Mouse (Mus musculus): ENCODE measurements around the gene Tstd2.

Tstd2 gene

GRCm38 (mm10) chr4:46138287-46139222, at the start of gene Tstd2, which contains the start of gene Ncbp1:
Tstd2 (minus strand) TSS chr4:46138694.
Ncbp1 (plus strand) TSS chr4:46138613.
- DNase-seq (ENCODE audit: low read depth, low spot score) = peak; percentile 93
- H3K36me3 ChIP-seq (ENCODE audit: control insufficient read depth, insufficient read depth, low read length, poor library complexity, severe bottlenecking) = peaks cover 2% of the 10 kb centered on the region; the same call in 1 of the 2 replicates
- no peaks in the 10 kb centered on the region for H3K27me3 ChIP-seq (ENCODE audit: control insufficient read depth, insufficient read depth, low read length, poor library complexity, severe bottlenecking)

GRCm38 (mm10) chr4:46186466-46186865, 48.0 kb upstream of the Tstd2 start:
- peaks cover 17% of the 10 kb centered on the region for H3K36me3 ChIP-seq (ENCODE audit: control insufficient read depth, insufficient read depth, low read length, poor library complexity, severe bottlenecking)
- no peak for DNase-seq (ENCODE audit: low read depth, low spot score)
- no peaks in the 10 kb centered on the region for H3K27me3 ChIP-seq (ENCODE audit: control insufficient read depth, insufficient read depth, low read length, poor library complexity, severe bottlenecking)

- DNase-seq (ENCODE audit: low read depth, low spot score) = no peak
- Histone ChIP-seq H3K27me3 (ENCODE audit: control insufficient read depth, insufficient read depth, low read length, poor library complexity, severe bottlenecking) (no peaks in the 10 kb centered on the region), H3K36me3 (ENCODE audit: control insufficient read depth, insufficient read depth, low read length, poor library complexity, severe bottlenecking) (peaks cover 17% of the 10 kb centered on the region)
These were observed 47.4 kb upstream of the Tstd2 start for GRCm38 (mm10) chr4:46185890-46186289.

GRCm38 (mm10) chr4:46185423-46185822, 46.9 kb upstream of the Tstd2 start:
- no peaks in the 10 kb centered on the region for H3K27me3 ChIP-seq (ENCODE audit: control insufficient read depth, insufficient read depth, low read length, poor library complexity, severe bottlenecking)
- H3K36me3 ChIP-seq (ENCODE audit: control insufficient read depth, insufficient read depth, low read length, poor library complexity, severe bottlenecking) = peaks cover 15% of the 10 kb centered on the region
- no peak for DNase-seq (ENCODE audit: low read depth, low spot score)

GRCm38 (mm10) chr4:46182181-46182580, 43.7 kb upstream of the Tstd2 start:
- H3K27me3 ChIP-seq (ENCODE audit: control insufficient read depth, insufficient read depth, low read length, poor library complexity, severe bottlenecking) = no peaks in the 10 kb centered on the region
- DNase-seq (ENCODE audit: low read depth, low spot score) = no peak
- H3K36me3 ChIP-seq (ENCODE audit: control insufficient read depth, insufficient read depth, low read length, poor library complexity, severe bottlenecking) = peaks cover 17% of the 10 kb centered on the region

GRCm38 (mm10) chr4:46181168-46181567, 42.7 kb upstream of the Tstd2 start:
- DNase-seq (ENCODE audit: low read depth, low spot score) = no peak
- no peaks in the 10 kb centered on the region for H3K27me3 ChIP-seq (ENCODE audit: control insufficient read depth, insufficient read depth, low read length, poor library complexity, severe bottlenecking)
- peaks cover 18% of the 10 kb centered on the region for H3K36me3 ChIP-seq (ENCODE audit: control insufficient read depth, insufficient read depth, low read length, poor library complexity, severe bottlenecking)

GRCm38 (mm10) chr4:46177496-46177895, 39.0 kb upstream of the Tstd2 start:
- DNase-seq (ENCODE audit: low read depth, low spot score) = no peak
- Histone ChIP-seq H3K27me3 (ENCODE audit: control insufficient read depth, insufficient read depth, low read length, poor library complexity, severe bottlenecking) (no peaks in the 10 kb centered on the region), H3K36me3 (ENCODE audit: control insufficient read depth, insufficient read depth, low read length, poor library complexity, severe bottlenecking) (peaks cover 8% of the 10 kb centered on the region)

- no peak for DNase-seq (ENCODE audit: low read depth, low spot score)
- no peaks in the 10 kb centered on the region for H3K27me3 ChIP-seq (ENCODE audit: control insufficient read depth, insufficient read depth, low read length, poor library complexity, severe bottlenecking)
- H3K36me3 ChIP-seq (ENCODE audit: control insufficient read depth, insufficient read depth, low read length, poor library complexity, severe bottlenecking) = peaks cover 8% of the 10 kb centered on the region
These were observed 38.5 kb upstream of the Tstd2 start for GRCm38 (mm10) chr4:46177018-46177417.

- Histone ChIP-seq H3K36me3 (ENCODE audit: control insufficient read depth, insufficient read depth, low read length, poor library complexity, severe bottlenecking) (peaks cover 6% of the 10 kb centered on the region), H3K27me3 (ENCODE audit: control insufficient read depth, insufficient read depth, low read length, poor library complexity, severe bottlenecking) (no peaks in the 10 kb centered on the region)
- DNase-seq (ENCODE audit: low read depth, low spot score) = no peak
These were observed 37.8 kb upstream of the Tstd2 start for GRCm38 (mm10) chr4:46176313-46176712.

- DNase-seq (ENCODE audit: low read depth, low spot score) = no peak
- H3K27me3 ChIP-seq (ENCODE audit: control insufficient read depth, insufficient read depth, low read length, poor library complexity, severe bottlenecking) = no peaks in the 10 kb centered on the region
- peaks cover 9% of the 10 kb centered on the region; the same call in 1 of the 2 replicates for H3K36me3 ChIP-seq (ENCODE audit: control insufficient read depth, insufficient read depth, low read length, poor library complexity, severe bottlenecking)
These were observed 33.3 kb upstream of the Tstd2 start for GRCm38 (mm10) chr4:46171761-46172160.

- Histone ChIP-seq H3K27me3 (ENCODE audit: control insufficient read depth, insufficient read depth, low read length, poor library complexity, severe bottlenecking) (no peaks in the 10 kb centered on the region), H3K36me3 (ENCODE audit: control insufficient read depth, insufficient read depth, low read length, poor library complexity, severe bottlenecking) (peaks cover 17% of the 10 kb centered on the region)
- no peak for DNase-seq (ENCODE audit: low read depth, low spot score)
These were observed 27.3 kb upstream of the Tstd2 start for GRCm38 (mm10) chr4:46165831-46166230.

- no peak for DNase-seq (ENCODE audit: low read depth, low spot score)
- peaks cover 14% of the 10 kb centered on the region for H3K36me3 ChIP-seq (ENCODE audit: control insufficient read depth, insufficient read depth, low read length, poor library complexity, severe bottlenecking)
- H3K27me3 ChIP-seq (ENCODE audit: control insufficient read depth, insufficient read depth, low read length, poor library complexity, severe bottlenecking) = no peaks in the 10 kb centered on the region
These were observed 25.5 kb upstream of the Tstd2 start for GRCm38 (mm10) chr4:46164027-46164426.

GRCm38 (mm10) chr4:46151903-46152544, 13.5 kb upstream of the Tstd2 start:
- Histone ChIP-seq H3K27me3 (ENCODE audit: control insufficient read depth, insufficient read depth, low read length, poor library complexity, severe bottlenecking) (no peaks in the 10 kb centered on the region), H3K36me3 (ENCODE audit: control insufficient read depth, insufficient read depth, low read length, poor library complexity, severe bottlenecking) (peaks cover 25% of the 10 kb centered on the region)
- no peak for DNase-seq (ENCODE audit: low read depth, low spot score)

GRCm38 (mm10) chr4:46146881-46147280, 8.4 kb upstream of the Tstd2 start:
- Histone ChIP-seq H3K36me3 (ENCODE audit: control insufficient read depth, insufficient read depth, low read length, poor library complexity, severe bottlenecking) (peaks cover 10% of the 10 kb centered on the region), H3K27me3 (ENCODE audit: control insufficient read depth, insufficient read depth, low read length, poor library complexity, severe bottlenecking) (no peaks in the 10 kb centered on the region)
- no peak for DNase-seq (ENCODE audit: low read depth, low spot score)

GRCm38 (mm10) chr4:46144323-46144722, 5.8 kb upstream of the Tstd2 start:
- peak; percentile 48 for DNase-seq (ENCODE audit: low read depth, low spot score)
- Histone ChIP-seq H3K27me3 (ENCODE audit: control insufficient read depth, insufficient read depth, low read length, poor library complexity, severe bottlenecking) (no peaks in the 10 kb centered on the region), H3K36me3 (ENCODE audit: control insufficient read depth, insufficient read depth, low read length, poor library complexity, severe bottlenecking) (0 out of 2 replicates have a peak, but pooled peaks cover 5% of the 10 kb centered on the region)
